Mouse (Mus musculus) forebrain, embryonic 12.5 days (tissue): ENCODE measurements at regions not wholly inside any gene's neighbourhood (a gene's known extent, or its start where the extent isn't known, plus 50 kb on each side); places are given as distances from the start of the nearest gene placed in this dataset.
A peak's percentile ranks its signal among the peaks of the same experiment; 100 is the strongest.

Source experiments
- ATAC-seq: fragments of 200-750 bp; cut with Nextera tagmentation; 2 replicates; pipeline ENCODE4 v1.8.0; 2017; ENCODE audit warnings: moderate TSS enrichment; ENCODE audit not compliant: low FRiP score
- H3K27ac ChIP-seq: fragments of 300-500 bp; sonication (generic); 2 replicates; pipeline ENCODE4 v1.5.1; 2016; ENCODE audit warnings: mild to moderate bottlenecking
- H3K27me3 ChIP-seq: fragments of 300-500 bp; sonication (generic); 2 replicates; pipeline ENCODE4 v1.6.1; 2016; ENCODE audit warnings: mild to moderate bottlenecking
- H3K36me3 ChIP-seq: fragments of 300-500 bp; sonication (generic); replicated peaks from 2 replicates; pipeline ENCODE4 v1.6.1; 2016; ENCODE audit warnings: mild to moderate bottlenecking
- H3K4me1 ChIP-seq: fragments of 300-500 bp; sonication (generic); 2 replicates; pipeline ENCODE4 v1.6.1; 2016
- H3K4me2 ChIP-seq: fragments of 300-500 bp; sonication (generic); 2 replicates; pipeline ENCODE4 v1.6.1; 2016; ENCODE audit warnings: mild to moderate bottlenecking, moderate library complexity
- H3K4me3 ChIP-seq: fragments of 300-500 bp; sonication (generic); replicated peaks from 2 replicates; pipeline ENCODE4 v1.5.1; 2016; ENCODE audit warnings: mild to moderate bottlenecking
- H3K9ac ChIP-seq: fragments of 300-500 bp; sonication (generic); 2 replicates; pipeline ENCODE4 v1.6.1; 2016; ENCODE audit warnings: mild to moderate bottlenecking
- H3K9me3 ChIP-seq: fragments of 300-500 bp; sonication (generic); 2 replicates; pipeline ENCODE4 v1.6.1; 2016
- WGBS: fragments of 180-500 bp; shearing (Covaris S2); methylation state at CpG from one replicate; pipeline ENCODE4 v1.1.7; 2016; 5-methylcytosine and 5-hydroxymethylcytosine counted together

DNA sequence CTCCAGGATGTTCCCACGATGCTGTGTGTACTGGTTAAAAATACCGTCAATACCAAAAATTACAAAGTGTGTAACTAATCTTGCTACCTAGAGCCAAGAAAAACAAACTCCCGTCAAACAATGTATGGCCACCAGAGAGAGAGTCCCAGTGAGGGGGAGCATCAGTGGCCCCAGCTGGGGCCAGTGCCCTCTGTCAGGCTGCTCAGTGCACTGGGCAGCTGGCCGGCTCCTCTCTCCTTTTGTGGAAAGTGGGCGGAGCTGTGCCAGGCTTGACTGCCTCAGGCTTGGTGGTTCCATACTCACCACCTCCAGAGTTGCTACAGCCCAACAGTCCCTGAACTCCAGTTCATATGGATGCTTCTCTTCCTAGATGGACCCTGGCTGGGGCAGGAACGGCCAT lies 53.8 kb upstream of the Sept5 start:
- ATAC-seq, result no peak
- H3K27me3 ChIP-seq, result no peaks in the 10 kb centered on the region
- H3K27ac ChIP-seq, result no peak overlapping the region
- no peak overlapping the region for H3K9ac ChIP-seq
- WGBS, result 50% methylated on average over 6 of the region's 6 CpGs
- peaks cover 23% of the 10 kb centered on the region for H3K4me1 ChIP-seq
- no peaks in the 10 kb centered on the region for H3K36me3 ChIP-seq
- no peaks in the 10 kb centered on the region for H3K9me3 ChIP-seq
- H3K4me3 ChIP-seq, result no peak overlapping the region
- H3K4me2 ChIP-seq, result no peak overlapping the region

DNA sequence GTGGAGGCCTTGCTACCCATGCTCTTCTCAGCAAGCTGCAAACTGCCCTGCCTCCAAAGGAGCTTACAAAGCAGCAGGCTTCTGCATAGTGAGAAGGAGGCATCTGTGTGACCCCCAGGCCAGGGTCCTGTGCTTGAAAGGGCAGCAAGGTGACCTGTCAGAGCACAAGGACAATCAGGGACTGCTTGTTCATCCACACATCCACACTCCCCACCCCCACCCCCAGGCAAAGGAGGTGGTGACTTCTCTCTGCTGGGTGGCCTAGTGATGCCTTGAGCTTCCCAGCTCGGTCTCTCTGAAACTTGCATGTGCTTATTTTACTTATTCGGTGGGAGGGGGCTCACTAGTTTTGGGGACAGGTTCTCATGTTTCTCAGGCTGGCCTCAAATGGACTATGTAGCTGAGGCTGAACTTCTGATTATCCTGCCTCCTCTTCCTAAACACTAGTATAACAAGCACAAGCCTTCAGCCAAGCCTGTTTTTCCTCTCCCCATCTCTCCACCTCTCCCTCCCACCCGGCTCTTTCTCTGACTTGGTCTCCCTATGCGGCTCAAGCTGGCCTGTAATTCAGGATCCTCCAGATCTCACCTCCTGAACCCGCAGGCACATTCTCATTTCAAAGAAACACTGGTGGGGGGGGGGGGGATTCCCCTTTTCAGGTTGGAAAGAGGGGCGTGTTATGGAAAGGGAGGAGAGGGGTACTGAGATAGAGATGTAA lies 56.4 kb upstream of the Sept5 start:
- Histone ChIP-seq H3K9ac (no peak overlapping the region; the same call in 1 of the 2 replicates), H3K4me1 (peaks cover 23% of the 10 kb centered on the region), H3K9me3 (no peaks in the 10 kb centered on the region), H3K4me2 (no peak overlapping the region), H3K27me3 (peaks cover 4% of the 10 kb centered on the region), H3K27ac (no peak overlapping the region), H3K4me3 (no peak overlapping the region), H3K36me3 (no peaks in the 10 kb centered on the region)
- no peak for ATAC-seq
- WGBS, result 14% methylated on average over 6 of the region's 6 CpGs

DNA sequence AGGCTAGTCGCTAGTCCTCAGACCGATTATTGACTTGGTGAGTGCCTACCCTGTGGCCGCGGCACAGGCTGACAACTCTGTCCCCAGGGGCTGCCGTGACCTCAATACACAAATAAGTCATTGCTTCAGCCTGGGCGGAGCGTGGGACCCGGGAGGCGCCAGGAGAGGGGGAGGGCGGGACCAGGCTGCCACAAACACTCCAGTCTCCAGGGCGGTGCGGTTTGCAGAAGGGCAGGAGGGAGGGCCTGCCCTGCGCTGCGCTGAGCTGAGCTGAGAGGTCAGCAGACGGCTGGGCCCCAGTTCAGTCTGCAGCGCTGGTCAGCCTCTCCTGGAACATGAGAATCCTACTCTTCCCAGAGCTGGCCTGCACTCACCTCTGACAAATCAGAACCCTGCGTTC lies 57.2 kb upstream of the Sept5 start:
- Histone ChIP-seq H3K9me3 (no peaks in the 10 kb centered on the region), H3K9ac (no peak overlapping the region), H3K4me1 (peaks cover 23% of the 10 kb centered on the region), H3K27ac (0 out of 2 replicates have a peak overlapping the region, but pooled peaks have one; percentile 37), H3K4me3 (peak overlapping the region; percentile 3), H3K4me2 (peak overlapping the region; percentile 47), H3K36me3 (no peaks in the 10 kb centered on the region), H3K27me3 (peaks cover 4% of the 10 kb centered on the region)
- peak; percentile 92 for ATAC-seq
- under 1% methylated on average over 17 of the region's 17 CpGs for WGBS

DNA sequence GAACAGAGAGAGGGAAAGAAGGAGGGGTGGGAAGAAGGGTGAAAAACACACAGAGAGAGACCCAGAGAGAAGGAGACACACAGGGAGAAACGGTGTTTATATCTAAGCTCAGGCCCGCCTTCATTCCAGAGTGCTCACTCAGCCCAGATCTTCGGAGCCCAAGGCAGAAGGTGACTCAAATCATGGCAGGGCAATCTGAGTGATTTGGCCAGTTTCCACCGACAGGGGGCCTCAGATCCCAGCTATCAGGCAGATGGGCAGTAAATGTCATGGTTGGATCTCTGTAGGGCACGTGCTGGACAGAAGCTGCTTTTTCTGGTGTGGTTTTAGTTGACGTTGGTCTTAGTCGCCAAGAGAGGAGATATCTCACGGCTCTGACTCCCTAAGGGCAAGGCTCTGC lies 57.6 kb upstream of the Sept5 start:
- 8% methylated on average over 8 of the region's 8 CpGs for WGBS

DNA sequence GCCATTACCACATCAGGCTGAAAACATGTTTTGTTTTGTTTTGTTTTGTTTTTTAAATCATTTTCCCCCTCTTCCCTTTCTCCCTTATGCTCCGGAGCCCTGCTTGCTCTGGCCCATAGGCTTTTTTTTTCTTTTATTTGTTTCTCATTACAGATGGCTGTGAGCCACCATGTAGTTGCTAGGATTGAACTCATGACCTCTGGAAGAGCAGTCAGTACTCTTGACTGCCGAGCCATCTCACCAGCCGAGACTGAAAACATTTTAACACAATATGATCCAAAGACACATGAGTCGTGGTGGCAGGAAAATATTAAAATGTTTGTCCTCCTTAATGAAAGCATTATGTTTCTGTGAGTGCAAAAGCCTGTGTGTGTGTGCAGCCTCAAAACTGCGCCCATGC lies 65.8 kb upstream of the Sept5 start:
- no peak overlapping the region for H3K4me2 ChIP-seq
- no peaks in the 10 kb centered on the region for H3K36me3 ChIP-seq
- H3K27me3 ChIP-seq, result no peaks in the 10 kb centered on the region
- no peak for ATAC-seq
- no peaks in the 10 kb centered on the region for H3K9me3 ChIP-seq
- no peak overlapping the region for H3K27ac ChIP-seq
- no peak overlapping the region for H3K4me3 ChIP-seq
- H3K9ac ChIP-seq, result no peak overlapping the region
- H3K4me1 ChIP-seq, result 0 out of 2 replicates have a peak, but pooled peaks cover 6% of the 10 kb centered on the region
- 73% methylated on average over 5 of the region's 5 CpGs for WGBS

More for the DNA sequence above, 57.6 kb upstream of the Sept5 start:
- peaks cover 4% of the 10 kb centered on the region for H3K27me3 ChIP-seq
- H3K9me3 ChIP-seq, result no peaks in the 10 kb centered on the region
- ATAC-seq, result peak; percentile 62
- H3K4me1 ChIP-seq, result peaks cover 23% of the 10 kb centered on the region
- no peaks in the 10 kb centered on the region for H3K36me3 ChIP-seq
- H3K9ac ChIP-seq, result no peak overlapping the region
- H3K4me3 ChIP-seq, result peak overlapping the region; percentile 3
- 0 out of 2 replicates have a peak overlapping the region, but pooled peaks have one; percentile 37 for H3K27ac ChIP-seq
- H3K4me2 ChIP-seq, result peak overlapping the region; percentile 47

DNA sequence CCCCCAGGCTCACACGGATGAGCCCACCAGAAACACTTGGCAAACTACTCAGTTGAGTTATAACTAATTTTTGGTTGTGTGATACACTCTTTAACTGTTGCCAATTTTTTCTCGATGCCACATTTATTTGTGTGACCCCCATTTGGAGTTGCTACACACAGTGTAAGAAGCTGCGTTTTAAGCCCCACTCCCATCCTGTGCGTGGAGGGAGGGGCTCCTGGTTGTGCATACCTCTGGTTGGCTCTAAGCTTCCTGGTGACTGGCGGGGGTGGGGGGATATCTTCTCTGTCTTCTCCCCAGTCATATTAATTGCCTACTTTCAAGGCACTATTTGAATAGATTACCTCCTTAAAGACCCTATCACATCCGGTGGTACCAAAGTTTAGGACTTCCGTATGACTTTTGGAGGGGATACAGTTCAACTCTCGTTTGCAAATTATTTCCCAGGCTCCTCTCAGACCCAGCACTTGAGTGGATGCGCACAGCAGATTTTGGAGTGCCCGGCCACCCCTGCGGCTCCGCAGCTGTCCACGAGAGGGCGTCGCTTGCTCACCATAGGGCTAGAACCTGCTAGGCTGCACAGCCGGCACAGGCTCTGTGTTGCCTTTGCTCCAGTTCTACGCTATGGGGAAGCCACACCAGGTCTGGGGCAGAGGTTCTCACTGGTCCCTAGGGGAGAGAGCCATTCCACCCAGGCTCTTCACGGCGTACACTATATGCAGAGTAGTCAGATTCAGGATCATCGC lies 66.5 kb upstream of the Sept5 start:
- Histone ChIP-seq H3K27me3 (no peaks in the 10 kb centered on the region), H3K9me3 (no peaks in the 10 kb centered on the region), H3K4me1 (0 out of 2 replicates have a peak, but pooled peaks cover 6% of the 10 kb centered on the region), H3K27ac (no peak overlapping the region), H3K4me3 (no peak overlapping the region), H3K36me3 (no peaks in the 10 kb centered on the region), H3K4me2 (0 out of 2 replicates have a peak overlapping the region, but pooled peaks have one; percentile 10), H3K9ac (no peak overlapping the region)
- 11% methylated on average over 20 of the region's 20 CpGs for WGBS
- ATAC-seq, result peak; percentile 75

DNA sequence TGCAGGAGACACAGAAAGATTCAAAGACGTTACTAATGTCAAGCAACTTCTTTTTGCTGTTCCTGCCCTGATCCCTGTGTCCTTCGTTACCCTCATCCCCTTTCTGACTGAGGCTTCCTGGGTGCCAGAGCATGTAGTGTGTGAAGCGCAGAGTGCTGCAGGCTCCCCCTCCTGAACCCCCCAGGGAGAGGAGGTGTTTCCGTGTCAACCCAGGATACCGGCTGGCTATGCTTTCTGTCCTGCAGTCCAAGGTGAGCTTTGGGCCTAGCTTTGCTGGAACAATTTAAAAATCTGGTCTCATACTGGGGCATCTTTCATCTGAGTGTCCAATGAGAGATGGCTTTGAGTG lies 67.0 kb upstream of the Sept5 start:
- Histone ChIP-seq H3K4me1 (0 out of 2 replicates have a peak, but pooled peaks cover 6% of the 10 kb centered on the region), H3K36me3 (no peaks in the 10 kb centered on the region), H3K27ac (no peak overlapping the region), H3K9ac (no peak overlapping the region), H3K27me3 (no peaks in the 10 kb centered on the region), H3K9me3 (no peaks in the 10 kb centered on the region), H3K4me2 (no peak overlapping the region), H3K4me3 (no peak overlapping the region)
- ATAC-seq, result 0 out of 2 replicates have a peak, but pooled peaks have one; percentile 11
- 64% methylated on average over 5 of the region's 5 CpGs for WGBS

DNA sequence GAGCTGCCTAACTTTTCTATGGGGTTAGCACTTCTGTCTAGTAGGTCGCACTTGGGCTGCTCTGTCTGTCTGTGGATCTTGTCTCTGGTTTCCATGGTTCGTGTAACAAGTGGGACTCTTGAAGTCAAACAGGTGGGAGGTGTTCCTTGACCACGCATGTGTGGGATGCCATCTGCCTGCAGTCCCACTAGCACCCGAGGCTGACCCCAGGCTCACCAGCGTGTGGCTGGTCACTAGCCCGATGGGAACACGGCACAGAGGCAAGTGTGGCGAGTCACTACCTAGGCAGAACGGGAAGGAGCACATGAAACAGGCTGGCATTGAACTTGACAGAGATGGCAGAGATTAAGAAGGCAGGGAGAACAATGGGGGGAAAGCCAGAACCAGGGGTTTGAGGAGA lies 72.5 kb upstream of the Cldn5 start:
- WGBS, result 67% methylated on average over 9 of the region's 9 CpGs
- H3K36me3 ChIP-seq, result no peaks in the 10 kb centered on the region
- no peak overlapping the region for H3K4me2 ChIP-seq
- no peaks in the 10 kb centered on the region for H3K9me3 ChIP-seq
- 0 out of 2 replicates have a peak, but pooled peaks cover 5% of the 10 kb centered on the region for H3K27me3 ChIP-seq
- no peaks in the 10 kb centered on the region for H3K4me1 ChIP-seq
- H3K27ac ChIP-seq, result no peak overlapping the region
- no peak overlapping the region for H3K9ac ChIP-seq
- ATAC-seq, result no peak
- no peak overlapping the region for H3K4me3 ChIP-seq

DNA sequence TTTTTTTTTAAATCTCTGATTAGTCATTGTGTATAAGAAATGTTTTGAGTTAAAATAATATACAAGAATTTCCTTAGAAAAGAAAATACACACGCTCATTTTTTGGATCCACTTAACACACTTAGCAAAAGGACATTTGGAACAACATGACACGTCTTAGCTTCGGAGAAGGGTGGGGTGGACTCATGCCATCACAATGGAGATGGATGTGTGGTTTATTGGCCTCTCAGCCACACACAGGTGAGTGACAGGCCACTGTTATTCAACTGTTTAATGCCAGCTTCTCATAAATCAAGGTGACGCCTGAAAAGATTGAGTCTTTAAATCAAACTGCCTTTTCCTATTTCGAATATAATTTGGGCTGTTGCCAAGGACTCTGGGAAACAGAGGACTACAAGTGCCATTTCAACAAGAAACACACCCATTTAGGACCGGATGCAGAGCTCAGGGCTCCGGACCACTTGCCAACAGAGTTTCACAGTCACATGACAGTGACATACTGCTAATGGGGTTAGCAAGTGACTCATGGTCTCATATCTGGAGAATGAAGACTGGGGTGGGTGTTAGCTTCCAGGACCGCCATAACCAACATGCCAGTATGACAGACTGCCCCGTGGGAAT lies 71.5 kb upstream of the Cldn5 start:
- 0 out of 2 replicates have a peak, but pooled peaks cover 5% of the 10 kb centered on the region for H3K27me3 ChIP-seq
- no peak overlapping the region for H3K4me2 ChIP-seq
- no peak overlapping the region for H3K4me3 ChIP-seq
- H3K27ac ChIP-seq, result no peak overlapping the region
- ATAC-seq, result no peak
- 79% methylated on average over 9 of the region's 9 CpGs for WGBS
- H3K4me1 ChIP-seq, result no peaks in the 10 kb centered on the region
- no peak overlapping the region for H3K9ac ChIP-seq
- no peaks in the 10 kb centered on the region for H3K9me3 ChIP-seq
- no peaks in the 10 kb centered on the region for H3K36me3 ChIP-seq

DNA sequence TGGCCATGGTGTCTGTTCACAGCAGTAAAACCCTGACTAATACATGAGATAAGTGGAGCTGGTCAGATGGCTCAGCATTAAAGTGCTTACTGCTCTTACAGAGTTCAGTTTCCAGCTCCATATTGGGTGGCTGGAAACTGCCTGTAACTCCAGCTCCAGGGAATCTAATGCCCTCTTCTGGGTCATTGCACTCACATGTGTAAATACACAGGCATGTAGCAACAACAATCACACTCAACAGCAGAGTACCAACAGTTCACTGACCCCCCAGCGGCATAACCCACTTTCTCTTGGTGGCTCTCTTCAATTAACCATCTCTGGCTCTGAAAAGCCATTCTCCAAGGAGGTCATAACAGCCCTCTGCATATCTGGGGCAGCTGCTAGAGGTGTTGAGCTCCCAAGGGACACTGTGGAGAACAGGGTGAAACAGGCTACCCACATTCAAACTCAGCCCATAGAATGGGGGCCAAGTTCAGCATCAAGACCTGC lies 65.0 kb upstream of the Cldn5 start:
- Histone ChIP-seq H3K9me3 (no peaks in the 10 kb centered on the region), H3K27ac (no peak overlapping the region), H3K36me3 (no peaks in the 10 kb centered on the region), H3K4me2 (no peak overlapping the region), H3K4me3 (no peak overlapping the region), H3K9ac (no peak overlapping the region), H3K4me1 (no peaks in the 10 kb centered on the region), H3K27me3 (no peaks in the 10 kb centered on the region)
- 92% methylated on average over 1 of the region's 1 CpGs for WGBS
- no peak for ATAC-seq

DNA sequence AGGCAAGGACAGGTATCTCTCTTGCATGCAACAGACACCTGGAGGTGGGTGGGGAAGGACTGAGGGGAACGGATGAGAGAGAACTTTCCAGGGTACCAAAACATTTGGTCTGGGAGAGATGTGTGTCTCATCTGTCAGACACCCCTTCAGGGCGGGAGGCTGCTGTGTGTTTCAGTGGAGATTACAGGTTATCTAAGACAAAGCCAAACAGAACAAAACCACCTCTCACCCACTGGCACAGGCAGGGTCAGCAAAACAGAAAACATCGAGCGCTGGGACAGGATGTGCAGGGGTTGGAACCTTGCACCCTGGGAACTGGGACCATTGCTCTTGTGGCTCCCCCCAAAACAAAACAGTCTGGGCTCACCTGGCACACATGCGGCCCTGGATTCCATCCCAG lies 63.6 kb upstream of the Cldn5 start:
- Histone ChIP-seq H3K27ac (no peak overlapping the region), H3K4me2 (no peak overlapping the region), H3K4me1 (no peaks in the 10 kb centered on the region), H3K36me3 (no peaks in the 10 kb centered on the region), H3K9me3 (no peaks in the 10 kb centered on the region), H3K27me3 (no peaks in the 10 kb centered on the region), H3K9ac (no peak overlapping the region), H3K4me3 (no peak overlapping the region)
- no peak for ATAC-seq
- WGBS, result 75% methylated on average over 5 of the region's 5 CpGs

DNA sequence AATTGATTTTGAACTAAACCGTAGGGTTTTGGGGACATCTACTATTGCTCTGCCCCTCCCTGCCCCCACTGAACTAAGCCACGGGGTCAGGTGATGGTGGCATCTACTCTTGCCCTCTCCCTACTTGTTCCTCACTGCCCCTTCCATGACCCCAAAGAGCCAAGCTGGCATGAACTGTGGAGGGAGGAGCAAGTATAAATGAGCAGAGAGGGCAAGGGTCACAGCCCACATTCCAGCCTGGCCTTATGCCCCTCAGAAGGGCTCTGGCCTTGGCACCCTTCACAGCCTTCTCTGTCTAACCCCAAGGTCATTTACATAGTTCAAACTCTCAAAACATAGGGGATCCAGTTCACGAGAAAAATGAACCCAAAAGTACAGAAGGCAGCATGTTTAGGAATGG lies 61.3 kb upstream of the Cldn5 start:
- WGBS, result 68% methylated on average over 3 of the region's 3 CpGs
- no peaks in the 10 kb centered on the region for H3K9me3 ChIP-seq
- no peak overlapping the region for H3K4me2 ChIP-seq
- no peak overlapping the region for H3K27ac ChIP-seq
- no peaks in the 10 kb centered on the region for H3K4me1 ChIP-seq
- no peak overlapping the region for H3K9ac ChIP-seq
- H3K4me3 ChIP-seq, result no peak overlapping the region
- no peak for ATAC-seq
- no peaks in the 10 kb centered on the region for H3K27me3 ChIP-seq
- no peaks in the 10 kb centered on the region for H3K36me3 ChIP-seq
